Mouse (Mus musculus) B cell, adult 2 months (primary cell): ENCODE measurements around the gene Cdk18.

Experiments used
- DNase-seq, 2 experiments: peaks; one replicate each; pipeline ENCODE4 v3.0.0; 2022

Cdk18 gene

DNA sequence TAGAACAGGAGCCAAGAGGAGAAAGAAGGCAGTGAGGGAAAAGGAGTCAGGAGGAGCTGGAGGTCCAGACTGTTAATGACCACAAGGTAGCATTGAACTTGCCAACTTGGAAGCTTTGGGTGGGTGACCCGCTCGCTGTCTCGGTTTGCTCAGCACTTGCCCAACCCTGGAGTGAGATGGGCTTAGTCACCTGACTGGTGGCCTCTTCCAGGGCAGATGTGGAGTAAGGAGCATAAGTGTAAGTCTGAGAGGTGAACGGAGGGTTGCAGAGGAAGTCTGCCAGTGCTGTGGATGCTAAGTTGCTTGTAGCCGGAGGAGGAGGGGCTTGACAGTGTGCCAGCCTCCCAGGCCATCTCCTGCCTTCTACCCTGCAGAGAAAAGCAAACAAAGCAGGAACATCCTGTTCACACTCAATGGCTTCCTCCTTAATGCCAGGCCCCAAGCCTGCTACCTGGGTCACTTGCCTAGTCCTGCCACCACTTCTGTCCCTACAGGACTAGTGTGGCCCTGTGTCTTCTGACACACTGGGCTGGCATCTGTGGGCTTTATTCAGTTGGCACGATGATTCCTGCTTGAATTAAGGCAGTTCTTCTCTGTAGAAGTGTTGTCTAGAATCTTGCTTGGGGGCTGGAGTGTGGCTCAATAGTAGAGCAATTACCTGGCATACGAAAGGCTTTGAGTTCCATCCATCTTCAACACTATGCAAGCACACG is 6.6 kb upstream of the Cdk18 start:
- no peak for DNase-seq

DNA sequence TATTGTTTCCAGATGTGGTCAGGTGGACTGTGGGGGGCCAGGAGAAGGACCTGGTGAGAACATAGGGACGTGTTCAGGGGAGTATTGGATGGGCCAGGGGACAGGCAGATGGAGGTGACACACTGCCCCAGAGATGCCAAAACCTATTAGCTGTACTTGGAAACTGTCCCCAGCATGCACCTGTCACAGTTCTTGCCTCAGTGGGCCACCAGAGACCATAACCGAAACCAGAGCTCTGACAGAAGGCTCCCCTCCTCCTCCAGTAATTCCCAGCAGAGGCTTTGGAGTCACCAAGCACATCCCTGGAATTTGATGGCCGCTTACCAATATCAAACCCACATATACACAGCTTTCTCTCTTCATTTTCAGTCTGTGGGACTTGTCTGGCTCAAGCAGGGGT is 5.4 kb upstream of the Cdk18 start:
- DNase-seq, result no peak

DNA sequence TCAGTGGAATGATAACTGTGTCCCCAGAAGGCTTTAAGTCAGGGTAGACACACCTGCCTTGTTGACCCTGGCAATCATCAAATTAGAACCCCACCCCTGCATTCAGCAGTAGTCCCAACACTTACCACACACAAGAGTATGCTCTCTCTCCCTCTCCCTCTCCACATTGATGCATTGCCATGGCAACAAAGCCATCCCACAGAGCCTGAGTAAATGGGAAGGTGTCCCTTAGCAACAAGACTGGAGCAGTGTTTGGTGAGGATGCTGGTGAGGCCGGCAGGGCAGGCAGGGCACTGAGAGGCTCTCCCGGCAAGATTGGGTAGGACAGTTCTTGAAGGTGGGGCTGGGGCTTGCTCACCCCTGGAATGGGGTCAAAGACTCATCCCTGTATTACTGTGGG is 4.7 kb upstream of the Cdk18 start:
- no peak for DNase-seq

DNA sequence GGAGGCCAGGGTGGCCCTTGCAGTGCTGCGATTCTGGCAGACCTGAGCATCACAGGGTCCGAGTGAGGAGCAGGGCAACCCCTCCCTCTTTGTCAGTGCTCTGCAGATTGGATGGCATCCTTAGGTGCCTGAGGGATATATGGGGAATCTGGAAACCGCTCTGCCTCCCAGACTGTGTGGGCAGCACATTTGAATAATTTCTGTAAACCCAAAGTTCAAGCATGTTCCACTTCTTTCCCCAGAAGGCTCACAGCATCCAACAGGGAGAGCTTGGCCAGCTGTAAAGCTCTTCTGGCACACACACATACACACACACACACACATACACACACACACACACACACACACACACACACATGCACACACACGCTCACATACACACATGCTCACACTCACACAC is 4.2 kb upstream of the Cdk18 start:
- DNase-seq, result no peak

DNA sequence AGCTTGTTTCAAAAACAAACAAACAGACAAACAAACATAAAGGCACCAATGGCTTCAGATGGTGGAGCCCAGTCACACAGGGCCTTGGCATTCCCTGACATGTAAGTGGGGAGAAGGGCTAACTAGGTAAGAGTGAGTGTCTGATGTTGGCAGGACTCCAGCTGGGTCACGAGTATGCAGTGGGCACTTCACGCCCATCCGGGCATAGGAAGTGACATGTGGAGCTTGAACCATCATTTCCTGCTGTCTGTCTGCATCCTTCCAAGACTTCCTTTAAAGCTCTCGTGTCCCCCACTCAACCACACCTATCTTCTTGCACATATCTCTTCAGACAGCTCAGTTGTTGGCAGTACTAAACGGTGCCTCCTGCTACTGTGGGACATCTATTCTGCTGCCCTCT is 3.6 kb upstream of the Cdk18 start:
- peak in 1 of 2 experiments; percentile 38 for DNase-seq

DNA sequence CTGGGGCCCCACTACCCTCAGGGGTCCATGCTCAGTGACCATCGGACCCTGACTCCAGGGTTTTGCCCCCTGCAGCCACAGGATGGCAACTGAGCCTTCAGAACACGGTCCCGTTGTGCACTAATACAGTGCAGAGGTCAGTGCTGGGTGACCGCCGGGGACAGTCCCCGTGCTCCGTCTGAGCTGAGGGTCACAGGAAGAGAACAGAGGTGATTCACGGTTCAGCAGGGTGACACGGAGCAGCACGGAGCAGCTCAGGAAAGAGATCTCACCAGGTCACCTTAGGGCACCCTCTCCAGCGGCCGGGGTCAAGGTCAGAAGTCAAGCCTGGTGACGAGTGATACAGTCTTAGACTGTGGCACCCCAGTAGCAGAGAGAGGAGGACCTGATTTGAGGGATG is 2.3 kb upstream of the Cdk18 start:
- DNase-seq, result no peak

DNA sequence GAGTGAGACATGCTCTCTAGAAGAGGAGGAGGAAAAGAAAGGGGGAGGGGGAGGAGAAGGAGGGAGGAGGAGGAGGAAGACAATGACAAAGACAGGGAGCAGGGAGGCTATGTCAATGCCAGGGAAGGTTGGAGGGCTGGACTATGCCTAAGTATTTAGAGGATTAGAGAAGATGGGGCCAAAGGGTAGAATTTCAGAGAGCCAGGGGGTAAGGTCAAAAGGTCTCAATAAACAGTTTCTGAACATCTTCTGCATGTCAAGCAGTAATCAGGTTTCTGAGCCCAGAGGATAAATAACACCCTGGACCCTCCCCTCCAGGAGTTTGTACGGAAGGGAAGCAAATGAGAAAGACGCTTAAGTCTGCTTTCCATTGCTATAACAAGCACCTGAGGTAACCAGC is 1.7 kb upstream of the Cdk18 start:
- no peak for DNase-seq

DNA sequence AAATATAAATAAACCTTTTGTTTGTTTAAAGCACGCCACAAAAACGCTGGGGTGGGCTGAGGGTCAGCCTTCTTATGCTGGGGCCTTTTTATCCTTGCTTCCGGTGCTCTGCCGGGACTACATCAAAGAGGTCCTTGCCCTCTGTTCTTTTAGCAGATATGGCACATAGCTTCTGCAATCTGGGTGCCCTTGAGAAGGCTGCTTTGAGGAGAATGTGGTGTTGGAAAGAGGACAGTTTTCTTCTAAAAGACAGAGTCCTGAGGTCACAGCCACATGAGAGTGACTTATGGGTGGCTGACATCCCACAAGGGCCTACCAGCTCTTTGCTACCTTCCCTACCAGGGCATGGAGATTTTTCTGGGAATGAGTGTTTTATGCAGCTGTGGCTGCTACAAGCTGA is 1.1 kb upstream of the Cdk18 start:
- no peak for DNase-seq

DNA sequence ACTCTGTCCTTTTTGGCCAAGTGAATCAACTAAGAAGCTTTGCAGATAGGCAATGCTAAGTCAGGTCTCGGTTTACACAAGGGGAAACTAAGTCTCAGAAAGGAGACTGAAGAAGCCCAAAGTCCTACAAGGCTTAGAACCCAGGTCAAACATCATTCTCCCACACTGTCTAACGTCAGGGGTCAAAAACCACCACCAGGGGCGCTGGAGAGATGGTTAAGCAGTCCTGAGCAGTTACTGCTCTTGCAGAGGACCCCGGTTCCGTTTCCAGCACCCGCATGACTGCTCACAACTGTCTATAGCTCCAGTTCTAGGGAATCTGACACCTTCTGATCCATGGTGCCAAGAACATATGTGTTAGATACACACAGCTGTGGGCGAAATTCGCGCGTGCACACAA is 687 bp upstream of the Cdk18 start:
- peak; percentile 72 to 76 for DNase-seq

DNA sequence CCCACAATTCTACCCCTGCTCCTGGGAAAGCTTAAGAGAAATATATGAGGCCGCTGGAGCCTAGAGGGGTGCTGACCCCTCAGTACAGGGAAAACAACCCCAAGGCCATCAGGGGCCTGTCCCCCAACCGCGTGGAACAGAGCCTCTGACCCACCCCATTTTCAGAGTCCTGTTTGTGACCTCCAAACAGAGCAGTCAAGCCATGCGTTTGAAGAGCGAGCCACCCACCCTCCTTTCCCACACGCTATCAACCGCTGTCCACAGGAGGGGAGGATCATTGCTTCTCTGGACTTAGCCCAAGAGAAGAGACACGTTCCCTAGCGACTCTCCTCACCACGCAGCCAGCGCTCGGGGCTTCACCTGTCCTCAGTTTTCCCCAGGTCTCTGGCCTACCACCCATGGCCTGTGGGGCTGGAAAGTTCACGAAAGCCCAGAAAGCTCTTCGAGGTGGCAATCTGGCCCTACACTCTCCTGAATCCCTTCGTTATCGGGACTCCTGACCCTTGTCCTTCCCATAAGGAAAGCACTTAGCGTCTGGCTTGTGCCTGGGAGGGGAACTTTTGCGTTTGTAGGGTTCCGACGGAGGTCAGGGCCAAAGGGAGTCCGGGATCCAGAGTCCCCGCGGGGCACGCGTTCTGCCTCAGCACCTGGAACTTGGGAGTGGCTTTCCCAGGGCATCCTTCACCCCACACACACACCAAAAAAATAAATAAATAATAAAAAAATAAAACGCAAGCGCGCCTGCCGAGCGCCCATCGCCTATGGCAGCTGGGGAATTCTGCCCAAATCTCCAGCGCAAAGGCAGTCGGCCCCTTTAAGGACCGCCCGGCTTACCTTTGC is 688 bp downstream of the Cdk18 start:
- no peak for DNase-seq

DNA sequence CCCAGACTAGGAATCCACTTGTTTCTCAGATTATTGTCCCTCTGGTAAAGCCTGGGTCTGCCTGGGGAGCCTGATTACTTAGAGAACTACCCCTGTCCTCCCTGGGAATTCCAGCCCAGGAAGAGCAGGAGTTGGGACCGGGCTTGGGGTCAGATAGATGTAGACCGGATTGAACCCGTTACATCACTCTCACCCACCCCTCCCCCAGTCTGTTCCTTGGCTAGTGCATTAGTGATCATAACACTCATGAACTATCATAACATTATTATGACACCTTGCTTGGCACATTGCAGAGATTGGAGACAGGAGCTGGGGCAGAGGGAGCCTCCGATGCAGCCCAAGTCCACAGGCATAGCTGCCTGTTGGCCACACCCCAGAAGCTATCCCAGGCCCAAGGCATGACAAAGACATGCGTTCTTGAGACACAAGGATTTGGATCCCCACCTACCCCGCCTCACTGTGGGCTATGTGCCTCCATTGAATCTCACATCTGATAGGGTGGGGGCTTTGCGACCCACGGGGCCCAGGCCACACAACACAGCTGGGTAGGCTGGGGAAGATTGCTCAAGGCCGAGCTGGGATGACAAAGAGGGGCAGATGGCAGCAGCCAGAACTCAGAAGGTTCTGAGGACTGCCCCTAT is 1.4 kb downstream of the Cdk18 start:
- DNase-seq, result no peak

DNA sequence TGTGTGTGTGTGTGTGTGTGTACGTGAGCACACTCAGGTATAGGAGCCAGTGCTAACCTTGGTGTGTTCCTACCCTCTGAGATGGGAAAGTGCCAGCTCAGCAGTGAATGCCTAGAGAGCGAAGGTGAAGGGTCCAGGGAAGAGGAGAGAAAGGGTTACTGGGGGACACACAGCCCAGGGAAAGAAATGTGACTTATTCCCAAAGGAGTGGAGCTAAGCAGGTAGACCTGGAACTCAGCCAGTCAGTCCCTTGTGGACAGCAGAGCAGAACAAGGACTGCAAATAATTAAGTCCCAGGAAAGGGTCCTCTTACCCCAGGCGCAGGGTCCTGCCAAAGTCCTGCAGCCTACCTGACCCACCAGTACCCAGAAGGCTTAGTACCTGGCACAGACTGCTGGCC is 2.6 kb downstream of the Cdk18 start:
- DNase-seq, result no peak

DNA sequence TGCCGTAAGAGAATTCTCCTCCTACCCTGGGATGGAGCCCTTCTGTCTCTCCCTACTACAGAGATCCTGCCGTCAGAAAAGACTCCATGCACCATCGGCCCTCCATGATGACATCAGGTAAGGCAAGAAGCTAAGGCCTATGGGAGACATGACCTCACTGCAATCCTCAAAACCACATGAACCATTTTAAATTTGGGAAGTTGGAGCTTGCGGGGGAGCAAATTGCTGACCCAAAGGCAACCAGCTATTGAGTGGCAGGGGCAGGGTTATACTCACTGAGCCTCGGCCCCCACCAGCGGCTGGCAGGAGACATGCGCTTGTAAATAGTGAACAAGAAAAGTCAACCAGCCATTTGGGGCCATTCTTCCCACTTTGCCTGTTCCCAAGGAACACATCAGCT is 3.9 kb downstream of the Cdk18 start:
- DNase-seq, result no peak

DNA sequence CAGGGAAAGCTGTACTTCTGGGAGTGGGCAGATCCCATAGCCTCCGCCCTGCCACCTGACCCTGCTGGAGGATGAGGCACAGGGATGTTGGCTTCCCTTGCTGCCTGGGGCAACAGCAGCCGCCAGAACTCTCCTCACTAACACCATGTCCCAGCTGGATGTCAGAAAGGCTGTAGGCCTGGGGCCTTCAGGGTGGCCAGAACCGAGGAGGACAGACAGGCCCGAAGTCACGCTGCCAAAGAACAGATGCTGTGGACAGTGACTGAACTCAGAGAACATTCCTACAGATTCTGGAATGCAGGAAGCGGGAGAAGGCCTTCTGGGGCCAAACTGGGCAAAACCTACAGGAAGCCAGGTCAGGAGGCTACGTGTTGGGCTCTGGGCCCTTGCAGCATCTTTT is 11.2 kb downstream of the Cdk18 start:
- DNase-seq, result no peak

DNA sequence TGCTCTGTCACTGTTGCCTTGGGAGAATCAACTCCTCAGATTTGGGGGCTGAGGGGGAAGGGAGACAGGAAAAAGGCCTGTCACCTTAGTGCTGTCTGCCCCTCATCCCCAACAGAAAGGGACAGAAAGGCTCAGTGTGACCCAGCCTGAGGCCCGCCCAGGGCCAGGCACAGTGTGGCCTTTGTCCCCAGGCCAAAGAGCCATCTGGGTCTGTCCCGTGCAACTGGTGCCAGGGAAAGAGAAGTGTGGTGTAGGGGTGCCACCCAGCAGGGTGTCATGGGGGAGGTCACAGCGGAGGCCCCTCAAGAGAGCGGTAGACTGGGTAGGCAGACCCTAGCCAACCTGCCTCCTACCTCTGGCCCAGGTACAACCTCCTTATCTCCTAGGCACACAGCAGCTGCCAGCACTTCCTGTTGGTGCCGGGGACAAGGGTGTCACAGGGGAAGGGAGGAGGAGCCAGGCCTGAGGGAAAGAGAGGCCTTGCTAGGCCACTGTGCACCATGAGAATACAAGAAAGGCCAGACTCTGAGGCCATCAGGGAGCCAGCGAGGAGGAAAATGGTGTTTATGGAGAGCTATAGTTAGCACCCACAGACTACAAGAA is 13.6 kb downstream of the Cdk18 start:
- DNase-seq, result no peak

DNA sequence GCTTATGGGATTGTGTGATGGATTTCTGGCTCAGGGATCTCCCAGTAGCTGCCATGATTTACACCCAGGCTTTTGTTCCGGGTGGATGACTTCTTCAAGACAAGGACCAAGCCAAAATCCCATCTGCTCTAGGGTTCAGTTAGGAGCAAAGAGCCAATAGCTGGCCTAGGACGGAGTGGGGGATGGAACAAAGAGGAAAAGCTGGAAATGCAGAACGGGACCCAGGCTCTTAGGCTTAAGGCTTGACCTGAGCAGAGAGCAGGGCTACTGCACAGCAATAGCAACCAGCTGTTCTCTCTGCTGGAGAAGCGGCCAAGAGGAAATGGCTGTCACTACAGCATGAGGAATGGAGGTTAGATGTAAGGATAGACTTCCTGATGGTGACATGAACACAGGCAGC is 14.2 kb downstream of the Cdk18 start:
- DNase-seq, result no peak

DNA sequence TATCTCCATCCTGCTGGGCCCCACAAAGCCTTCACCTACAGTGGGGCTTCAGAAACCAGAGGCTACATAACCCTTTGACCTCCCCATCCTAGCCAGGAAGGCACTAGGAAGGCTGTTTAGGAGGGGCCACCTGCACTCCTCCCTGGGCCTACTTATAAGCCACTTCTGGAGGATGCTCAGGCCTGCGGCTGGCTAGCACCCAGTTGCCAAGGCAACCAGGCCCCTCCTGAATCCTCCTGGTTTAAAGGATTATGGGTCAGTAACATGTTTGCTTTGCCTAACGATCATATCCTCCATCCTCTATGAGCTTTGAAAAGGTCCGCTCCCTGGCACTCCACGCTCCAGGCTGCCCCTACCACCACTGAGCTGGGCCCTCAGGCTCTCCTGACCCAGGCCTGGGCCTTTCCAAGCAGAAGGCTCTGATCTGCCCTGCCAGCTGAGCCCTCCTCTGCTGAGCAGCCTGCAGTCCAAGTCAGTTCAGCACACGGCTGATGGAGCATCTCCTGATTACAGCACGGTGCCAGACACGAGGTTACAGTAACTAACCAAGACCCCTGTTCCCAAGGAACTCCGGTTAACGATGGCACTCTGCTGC is 16.0 kb downstream of the Cdk18 start:
- no peak for DNase-seq

DNA sequence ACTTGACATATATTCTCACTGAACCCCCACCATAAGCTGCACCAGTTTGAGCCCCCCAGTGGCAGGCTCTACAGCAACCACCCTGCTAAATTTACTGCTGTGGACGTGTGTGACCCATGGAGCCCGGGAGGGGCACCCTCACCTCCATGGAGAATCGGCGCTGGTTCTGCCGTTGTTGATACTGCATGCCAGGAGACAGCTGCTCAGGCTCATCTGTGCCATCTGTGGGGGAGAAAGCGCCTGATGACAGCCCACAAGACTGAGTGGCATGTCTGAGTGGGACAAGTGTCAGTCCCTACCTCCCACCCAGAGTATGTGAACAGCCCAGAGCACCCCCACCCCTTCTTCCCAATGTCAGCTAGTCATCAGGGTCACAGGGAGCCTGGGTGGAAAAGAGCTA is 17.6 kb downstream of the Cdk18 start:
- DNase-seq, result no peak

DNA sequence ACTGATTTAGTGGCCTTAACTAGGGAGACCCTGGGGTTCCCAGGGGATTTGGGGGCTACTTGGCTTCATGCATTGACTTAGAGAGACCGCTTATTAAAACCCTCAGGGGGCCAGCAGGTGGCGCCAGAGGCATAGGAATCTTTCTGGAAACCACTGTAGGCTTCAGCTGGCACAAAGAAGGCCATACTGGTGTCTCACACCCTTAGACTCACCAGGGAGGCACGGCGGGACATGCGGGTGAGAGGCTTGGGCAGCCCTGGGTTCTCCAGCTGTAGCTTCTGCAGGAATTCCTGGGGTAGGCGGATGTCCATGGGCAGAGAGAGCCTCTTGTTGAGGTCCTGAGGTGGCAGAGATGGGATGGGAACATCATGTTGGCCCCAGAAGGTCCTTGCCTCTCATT is 18.2 kb downstream of the Cdk18 start:
- peak; percentile 88 to 89 for DNase-seq

DNA sequence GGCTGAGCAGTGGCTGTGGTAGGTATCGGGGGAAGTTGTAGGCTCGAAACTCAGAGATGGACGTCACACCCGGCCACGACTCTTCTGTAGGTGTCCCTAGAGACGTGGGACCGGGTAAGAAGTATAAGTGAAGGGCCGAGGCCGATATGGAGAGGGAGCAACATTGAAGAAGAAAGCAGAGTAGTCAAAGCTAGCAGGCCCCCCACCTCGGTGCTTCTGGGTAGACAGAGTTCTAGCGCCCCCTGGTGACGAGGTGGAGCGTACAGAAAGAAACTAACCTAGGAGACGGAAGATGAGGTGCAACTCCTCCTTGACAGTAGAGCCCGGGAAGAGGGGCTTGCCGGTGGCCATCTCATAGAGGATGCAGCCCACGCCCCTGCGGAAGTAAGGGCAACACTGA is 22.9 kb downstream of the Cdk18 start:
- DNase-seq, result peak; percentile 87 to 88

DNA sequence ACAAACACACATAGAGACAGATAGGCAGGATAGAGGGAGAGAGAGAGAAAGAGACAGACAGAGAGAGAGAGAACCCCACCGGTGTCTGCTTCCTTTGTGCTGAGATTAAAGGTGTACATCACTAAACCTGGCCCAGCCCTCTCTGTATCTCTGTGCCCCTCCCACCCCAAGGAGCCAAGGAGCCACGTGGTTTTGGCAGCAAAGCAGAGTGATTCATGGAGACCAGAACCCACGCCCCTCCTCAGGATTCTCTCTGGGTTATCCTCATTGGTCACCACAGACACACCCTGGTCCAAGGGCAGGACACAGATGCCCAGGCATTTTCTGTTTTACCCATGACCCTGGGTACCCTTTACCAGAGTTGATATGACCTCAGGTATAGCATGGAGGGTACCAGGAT is 26.4 kb downstream of the Cdk18 start:
- no peak for DNase-seq

DNA sequence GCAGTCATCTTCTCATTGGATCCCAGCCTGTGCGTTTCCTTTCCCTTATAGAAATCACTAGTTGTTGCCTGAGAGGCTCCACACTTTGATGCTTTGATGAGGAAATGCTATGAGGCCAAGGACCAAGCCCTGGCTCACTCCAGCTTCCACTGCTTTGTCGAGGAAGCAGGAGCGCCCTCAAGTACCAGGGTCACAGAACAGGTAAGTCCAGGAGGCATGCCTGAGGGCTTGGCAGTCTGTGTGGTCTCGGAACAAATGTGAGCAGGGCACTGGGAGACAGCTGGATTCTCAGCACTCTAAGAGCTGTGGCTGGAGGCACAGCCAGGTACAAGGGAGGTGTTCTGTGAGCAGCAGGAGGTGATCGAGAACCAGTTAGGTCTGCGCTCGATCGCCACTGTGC is 27.1 kb downstream of the Cdk18 start:
- DNase-seq, result no peak

DNA sequence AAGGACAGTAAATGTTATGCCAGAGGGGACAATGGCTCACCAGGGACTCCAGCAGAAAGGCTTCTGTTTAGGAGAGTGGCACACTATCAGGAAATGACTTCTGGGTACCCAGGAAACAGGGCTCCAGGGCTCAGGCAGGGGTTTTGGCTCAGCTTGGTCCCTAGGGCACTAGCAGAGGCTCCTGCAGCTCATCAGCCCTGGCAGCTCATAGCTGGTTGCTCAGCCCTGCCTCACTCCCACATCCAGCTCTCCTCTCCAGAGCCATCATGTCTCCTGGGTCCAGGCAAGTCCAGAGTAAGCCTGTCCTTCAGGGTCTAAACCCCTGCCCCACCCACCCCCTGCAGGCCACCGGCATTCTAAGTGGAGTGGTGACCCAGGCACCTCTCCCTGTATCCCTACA is 28.1 kb downstream of the Cdk18 start:
- no peak for DNase-seq
